Mouse (Mus musculus): ENCODE measurements around the gene Zfp207. TPM values are rescaled to one million over a fixed set of nuclear protein-coding genes. Genes with fewer than 3 reads are reported as not detected.

Gene Zfp207
- polyA plus RNA-seq, 1 experiment: 92.9 TPM

DNA sequence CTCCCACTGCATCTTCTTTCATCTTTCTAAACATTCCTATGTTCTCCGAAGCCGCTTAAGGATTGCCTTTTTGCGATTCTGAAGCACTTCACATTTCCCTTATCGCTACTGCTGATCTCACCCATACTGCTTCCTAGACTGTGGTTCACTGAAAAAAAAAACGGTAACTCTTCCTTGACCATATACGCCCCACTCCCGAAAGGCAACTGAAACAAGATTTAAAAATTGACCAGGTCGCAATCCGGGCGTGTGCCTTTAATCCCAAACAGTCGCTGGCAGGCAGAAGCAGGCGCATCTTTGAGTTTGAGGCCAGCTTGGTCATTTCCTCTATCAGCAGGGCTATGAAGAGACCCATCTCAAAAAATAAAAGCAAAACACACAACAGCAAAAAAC, 457 bp upstream of the Zfp207 start:
- H3K36me3 ChIP-seq (ENCODE audit: control insufficient read depth, insufficient read depth): peaks cover 30% of the 10 kb centered on the region
- H3K4me3 ChIP-seq (ENCODE audit: insufficient read depth, poor library complexity, severe bottlenecking): peak overlapping the region; percentile 96
- H3K79me3 ChIP-seq (ENCODE audit: low read depth): peaks cover 45% of the 10 kb centered on the region
- peaks cover 52% of the 10 kb centered on the region for H3K79me2 ChIP-seq (ENCODE audit: control insufficient read depth, insufficient read depth)
- peak overlapping the region; percentile 65 for H3ac ChIP-seq (ENCODE audit: control insufficient read depth, insufficient read length, low read depth)
- no peak for TF ChIP-seq MYOD1 (IDR thresholded peaks at IDR 0.05; ENCODE audit: control insufficient read depth, insufficient read length, low read depth)
- H3K27me3 ChIP-seq (ENCODE audit: control insufficient read depth, insufficient read depth, insufficient read length): no peaks in the 10 kb centered on the region

DNA sequence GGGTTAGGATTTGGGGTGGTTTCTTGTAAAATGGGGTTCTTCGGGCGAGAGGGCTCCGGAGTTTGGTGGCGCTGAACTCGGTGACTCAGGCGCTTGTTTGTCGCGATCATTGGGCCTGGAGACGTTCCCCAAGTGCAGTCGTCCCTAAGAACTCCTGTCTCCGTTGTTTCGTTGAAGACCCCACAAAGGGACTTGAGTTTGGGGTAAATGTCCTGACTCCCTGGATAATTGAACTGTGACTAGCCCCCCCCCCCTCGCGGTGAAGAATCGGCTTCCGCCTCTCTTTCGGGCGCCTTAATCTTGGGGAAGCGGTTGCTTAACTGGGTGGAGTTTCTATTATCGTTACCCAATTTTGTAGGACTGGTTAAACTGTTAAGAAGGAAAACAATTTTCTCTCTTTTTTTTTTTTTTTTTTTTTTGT, 557 bp downstream of the Zfp207 start:
- Histone ChIP-seq H3K79me3 (ENCODE audit: low read depth) (peaks cover 55% of the 10 kb centered on the region), H3ac (ENCODE audit: control insufficient read depth, insufficient read length, low read depth) (peak overlapping the region; percentile 95), H3K27me3 (ENCODE audit: control insufficient read depth, insufficient read depth, insufficient read length) (no peaks in the 10 kb centered on the region), H3K36me3 (ENCODE audit: control insufficient read depth, insufficient read depth) (peaks cover 40% of the 10 kb centered on the region), H3K79me2 (ENCODE audit: control insufficient read depth, insufficient read depth) (peaks cover 62% of the 10 kb centered on the region), H3K4me3 (ENCODE audit: insufficient read depth, poor library complexity, severe bottlenecking) (peak overlapping the region; percentile 96)
- TF ChIP-seq USF1 (IDR thresholded peaks at IDR 0.05; ENCODE audit: low read depth): no peak
- peak; percentile 24 for TF ChIP-seq CEBPB (IDR thresholded peaks at IDR 0.05; ENCODE audit: low read depth)
- no peak for TF ChIP-seq MYOG (IDR thresholded peaks at IDR 0.05; ENCODE audit: control insufficient read depth, extremely low read depth, insufficient read length)
- no peak for TF ChIP-seq MYOD1 (IDR thresholded peaks at IDR 0.05; ENCODE audit: control insufficient read depth, insufficient read length, low read depth)
- no peak for TF ChIP-seq CTCF (IDR thresholded peaks at IDR 0.05; ENCODE audit: control insufficient read depth, insufficient read depth, insufficient read length)
- TF ChIP-seq MAX (IDR thresholded peaks at IDR 0.05): no peak

DNA sequence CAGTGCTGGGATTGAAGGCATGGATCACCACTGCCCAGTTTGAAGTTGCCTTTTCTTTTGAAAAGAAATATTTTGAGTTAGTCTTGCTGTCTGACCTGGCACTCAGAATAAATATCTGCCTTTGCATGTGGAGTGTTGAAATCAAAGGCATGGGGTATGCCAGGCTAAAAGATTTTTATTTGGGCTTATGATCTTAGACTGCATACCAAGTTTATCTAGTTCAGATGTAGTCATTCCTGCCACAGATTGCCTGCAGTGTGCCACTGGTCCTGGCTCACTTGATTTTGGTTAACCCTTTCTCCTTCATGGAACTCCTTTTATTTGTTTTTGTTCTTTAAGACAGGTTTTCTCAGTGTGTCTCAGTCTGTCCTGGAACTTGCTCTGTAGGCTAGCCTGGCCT, 1.4 kb downstream of the Zfp207 start:
- Histone ChIP-seq H3K27me3 (ENCODE audit: control insufficient read depth, insufficient read depth, insufficient read length) (no peaks in the 10 kb centered on the region), H3K36me3 (ENCODE audit: control insufficient read depth, insufficient read depth) (peaks cover 49% of the 10 kb centered on the region), H3K79me3 (ENCODE audit: low read depth) (peaks cover 63% of the 10 kb centered on the region)

DNA sequence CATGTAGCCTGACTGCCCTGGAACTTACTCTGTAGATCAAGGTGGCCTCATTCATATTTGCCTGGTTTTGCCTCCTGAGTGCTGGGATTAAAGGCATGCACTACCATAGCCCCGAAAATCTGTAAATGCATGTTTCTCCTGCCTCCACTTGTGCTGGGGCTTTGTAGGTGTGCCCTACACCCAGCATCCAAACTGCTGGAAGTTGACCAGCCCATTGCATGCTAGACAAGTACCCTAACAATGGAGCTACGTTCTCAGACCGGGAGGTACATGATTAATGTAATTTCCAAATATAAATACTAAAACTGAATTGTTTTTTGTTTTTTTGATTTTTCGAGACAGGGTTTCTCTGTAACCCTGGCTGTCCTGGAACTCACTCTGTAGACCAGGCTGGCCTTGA, 2.0 kb downstream of the Zfp207 start:
- H3K79me2 ChIP-seq (ENCODE audit: control insufficient read depth, insufficient read depth): peaks cover 76% of the 10 kb centered on the region
- H3K79me3 ChIP-seq (ENCODE audit: low read depth): peaks cover 68% of the 10 kb centered on the region
- peak overlapping the region; percentile 3 for H3ac ChIP-seq (ENCODE audit: control insufficient read depth, insufficient read length, low read depth)
- peaks cover 54% of the 10 kb centered on the region for H3K36me3 ChIP-seq (ENCODE audit: control insufficient read depth, insufficient read depth)
- H3K27me3 ChIP-seq (ENCODE audit: control insufficient read depth, insufficient read depth, insufficient read length): no peaks in the 10 kb centered on the region
- H3K4me3 ChIP-seq (ENCODE audit: insufficient read depth, poor library complexity, severe bottlenecking): peak overlapping the region; percentile 96
- TF ChIP-seq MAX (IDR thresholded peaks at IDR 0.05): no peak
- TF ChIP-seq CEBPB (IDR thresholded peaks at IDR 0.05; ENCODE audit: low read depth): no peak
- no peak for TF ChIP-seq MYOD1 (IDR thresholded peaks at IDR 0.05; ENCODE audit: control insufficient read depth, insufficient read length, low read depth)
- no peak for TF ChIP-seq CTCF (IDR thresholded peaks at IDR 0.05; ENCODE audit: control insufficient read depth, insufficient read depth, insufficient read length)
- TF ChIP-seq FOSL1 (IDR thresholded peaks at IDR 0.05; ENCODE audit: insufficient read depth, low read length, poor library complexity, severe bottlenecking): no peak
- TF ChIP-seq MYOG (IDR thresholded peaks at IDR 0.05; ENCODE audit: control insufficient read depth, extremely low read depth, insufficient read length): no peak
- no peak for TF ChIP-seq USF1 (IDR thresholded peaks at IDR 0.05; ENCODE audit: low read depth)

More for the DNA sequence above, 1.4 kb downstream of the Zfp207 start:
- no peak for TF ChIP-seq MYOG (IDR thresholded peaks at IDR 0.05; ENCODE audit: control insufficient read depth, extremely low read depth, insufficient read length)
- no peak for TF ChIP-seq CTCF (IDR thresholded peaks at IDR 0.05; ENCODE audit: control insufficient read depth, insufficient read depth, insufficient read length)
- no peak for TF ChIP-seq MYOD1 (IDR thresholded peaks at IDR 0.05; ENCODE audit: control insufficient read depth, insufficient read length, low read depth)
- no peak for TF ChIP-seq FOSL1 (IDR thresholded peaks at IDR 0.05; ENCODE audit: insufficient read depth, low read length, poor library complexity, severe bottlenecking)
- TF ChIP-seq USF1 (IDR thresholded peaks at IDR 0.05; ENCODE audit: low read depth): no peak
- no peak for TF ChIP-seq CEBPB (IDR thresholded peaks at IDR 0.05; ENCODE audit: low read depth)
- TF ChIP-seq MAX (IDR thresholded peaks at IDR 0.05): no peak
- peak overlapping the region; percentile 49 for H3ac ChIP-seq (ENCODE audit: control insufficient read depth, insufficient read length, low read depth)
- peaks cover 70% of the 10 kb centered on the region for H3K79me2 ChIP-seq (ENCODE audit: control insufficient read depth, insufficient read depth)
- H3K4me3 ChIP-seq (ENCODE audit: insufficient read depth, poor library complexity, severe bottlenecking): peak overlapping the region; percentile 96

DNA sequence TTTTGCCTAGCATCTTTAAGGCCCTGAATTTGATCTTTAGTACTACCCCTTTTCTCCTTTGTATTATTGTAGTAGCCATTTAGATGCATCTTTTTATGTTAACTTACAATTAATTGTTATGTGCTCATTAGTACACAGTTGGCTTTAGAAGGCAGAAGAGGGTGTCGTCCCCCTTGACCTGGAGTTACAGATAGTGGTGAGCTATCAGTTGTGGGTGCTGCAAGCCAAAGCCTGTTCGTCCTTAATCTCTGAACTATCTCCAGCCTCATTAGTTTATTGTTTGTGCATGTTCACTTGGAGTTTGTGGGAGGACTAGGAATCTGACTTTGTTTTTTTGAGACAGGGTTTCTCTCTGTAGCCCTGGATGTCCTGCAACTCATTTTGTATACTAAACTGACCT, 3.7 kb downstream of the Zfp207 start:
- Histone ChIP-seq H3K79me3 (ENCODE audit: low read depth) (peaks cover 72% of the 10 kb centered on the region), H3K27me3 (ENCODE audit: control insufficient read depth, insufficient read depth, insufficient read length) (no peaks in the 10 kb centered on the region), H3K4me3 (ENCODE audit: insufficient read depth, poor library complexity, severe bottlenecking) (no peak overlapping the region), H3K36me3 (ENCODE audit: control insufficient read depth, insufficient read depth) (peaks cover 71% of the 10 kb centered on the region), H3K79me2 (ENCODE audit: control insufficient read depth, insufficient read depth) (peaks cover 93% of the 10 kb centered on the region), H3ac (ENCODE audit: control insufficient read depth, insufficient read length, low read depth) (no peak overlapping the region)
- TF ChIP-seq CEBPB (IDR thresholded peaks at IDR 0.05; ENCODE audit: low read depth) (no peak), MYOD1 (IDR thresholded peaks at IDR 0.05; ENCODE audit: control insufficient read depth, insufficient read length, low read depth) (no peak), MYOG (IDR thresholded peaks at IDR 0.05; ENCODE audit: control insufficient read depth, extremely low read depth, insufficient read length) (no peak), USF1 (IDR thresholded peaks at IDR 0.05; ENCODE audit: low read depth) (no peak), MAX (IDR thresholded peaks at IDR 0.05) (no peak), FOSL1 (IDR thresholded peaks at IDR 0.05; ENCODE audit: insufficient read depth, low read length, poor library complexity, severe bottlenecking) (no peak), CTCF (IDR thresholded peaks at IDR 0.05; ENCODE audit: control insufficient read depth, insufficient read depth, insufficient read length) (no peak)

DNA sequence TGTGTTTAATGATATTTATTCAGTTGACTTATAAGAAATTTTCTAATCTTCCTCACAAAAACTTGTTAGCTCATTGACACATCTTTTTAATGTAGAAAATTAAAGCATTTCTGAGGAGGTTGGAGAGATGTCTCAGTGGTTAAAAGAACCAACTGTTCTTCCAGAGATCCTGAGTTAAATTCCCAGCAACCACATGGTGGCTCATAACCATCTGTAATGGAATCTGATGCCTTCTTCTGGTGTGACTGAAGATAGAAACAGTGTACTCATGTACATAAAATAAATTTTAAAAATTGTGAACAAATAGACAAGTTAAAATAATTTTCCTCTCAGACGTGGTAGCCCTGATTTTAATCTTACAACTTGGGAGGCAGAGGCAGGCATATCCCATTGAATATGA, 6.8 kb downstream of the Zfp207 start:
- peaks cover 73% of the 10 kb centered on the region for H3K79me3 ChIP-seq (ENCODE audit: low read depth)
- H3K36me3 ChIP-seq (ENCODE audit: control insufficient read depth, insufficient read depth): peaks cover 99% of the 10 kb centered on the region
- H3K27me3 ChIP-seq (ENCODE audit: control insufficient read depth, insufficient read depth, insufficient read length): no peaks in the 10 kb centered on the region
- TF ChIP-seq USF1 (IDR thresholded peaks at IDR 0.05; ENCODE audit: low read depth): no peak
- no peak for TF ChIP-seq CTCF (IDR thresholded peaks at IDR 0.05; ENCODE audit: control insufficient read depth, insufficient read depth, insufficient read length)
- no peak for TF ChIP-seq MAX (IDR thresholded peaks at IDR 0.05)
- TF ChIP-seq MYOD1 (IDR thresholded peaks at IDR 0.05; ENCODE audit: control insufficient read depth, insufficient read length, low read depth): no peak
- no peak for TF ChIP-seq CEBPB (IDR thresholded peaks at IDR 0.05; ENCODE audit: low read depth)
- TF ChIP-seq MYOG (IDR thresholded peaks at IDR 0.05; ENCODE audit: control insufficient read depth, extremely low read depth, insufficient read length): no peak
- TF ChIP-seq FOSL1 (IDR thresholded peaks at IDR 0.05; ENCODE audit: insufficient read depth, low read length, poor library complexity, severe bottlenecking): no peak
- no peak overlapping the region for H3ac ChIP-seq (ENCODE audit: control insufficient read depth, insufficient read length, low read depth)
- no peak overlapping the region for H3K4me3 ChIP-seq (ENCODE audit: insufficient read depth, poor library complexity, severe bottlenecking)
- peaks cover 96% of the 10 kb centered on the region for H3K79me2 ChIP-seq (ENCODE audit: control insufficient read depth, insufficient read depth)
